Mouse (Mus musculus): ENCODE measurements around the gene Tbc1d22b. TPM values are rescaled to one million over a fixed set of nuclear protein-coding genes. Genes with fewer than 3 reads are reported as not detected.

Gene Tbc1d22b
- total and polyA plus RNA-seq, 2 experiments: 1.2 to 4.1 TPM

DNA sequence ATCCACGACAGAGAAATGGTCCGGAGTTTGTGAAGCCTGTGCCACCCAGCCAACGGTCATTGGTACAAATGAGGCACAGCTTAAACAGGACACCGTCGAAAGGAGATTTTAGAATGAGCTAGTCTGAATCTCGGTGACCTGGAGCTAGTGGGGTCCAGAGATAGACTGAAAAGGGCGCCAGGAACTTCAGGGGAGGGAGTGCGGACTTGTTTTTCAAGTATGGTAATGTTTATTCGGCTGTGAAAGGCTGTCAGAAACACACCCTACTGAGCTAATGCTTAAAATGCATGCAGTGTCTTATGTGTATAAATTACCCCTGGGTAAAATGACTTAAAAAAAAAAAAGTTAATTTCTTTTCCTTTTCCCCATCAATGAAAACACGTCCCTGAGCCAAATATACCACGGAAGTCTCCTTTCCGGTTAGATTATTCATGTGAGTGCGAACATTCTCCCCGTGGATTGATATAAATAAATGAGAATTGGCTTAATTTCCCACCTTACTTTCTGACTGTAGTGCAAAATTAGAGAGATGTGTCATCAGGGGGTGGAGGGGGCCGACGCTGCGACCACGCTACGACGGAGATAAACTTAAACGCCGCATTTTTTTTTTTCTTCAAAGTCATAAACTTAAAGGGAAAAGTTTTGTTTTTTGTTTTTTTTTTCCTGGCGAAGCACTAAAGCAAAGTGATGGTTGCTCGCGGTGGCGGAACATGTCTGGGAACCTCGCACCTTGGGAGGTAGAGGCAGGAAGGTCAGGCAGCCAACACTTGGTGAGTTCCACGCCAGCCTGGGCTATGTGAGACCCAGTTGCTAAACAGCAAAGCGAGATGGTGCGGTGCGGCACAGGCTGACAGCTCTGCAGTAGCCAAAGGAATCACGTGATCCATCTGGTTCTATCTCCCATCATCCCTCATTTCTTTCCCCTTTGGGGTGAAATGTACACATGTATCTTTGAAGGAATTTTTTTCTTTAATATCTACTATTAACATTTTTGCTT is 46.6 kb upstream of the Tbc1d22b start:
- no peak for DNase-seq (ENCODE audit: extremely low read depth, low read depth, low spot score)
- no peak overlapping the region for H3K27ac ChIP-seq (replicated peaks; ENCODE audit: insufficient read depth, low read depth, low read length)
- TF ChIP-seq POLR2A (IDR thresholded peaks at IDR 0.05; ENCODE audit: extremely low read depth, insufficient read depth, low read length) (no peak), CTCF (IDR thresholded peaks at IDR 0.05; ENCODE audit: low read depth, low read length) (no peak)
- H3K9ac ChIP-seq (ENCODE audit: low read depth, low read length): peak overlapping the region; percentile 9; the same call in 1 of the 2 replicates
- WGBS: 49% methylated on average over 32 of the region's 32 CpGs
- no peaks in the 10 kb centered on the region for H3K36me3 ChIP-seq (ENCODE audit: control insufficient read depth, insufficient read depth, low read length)
- peak overlapping the region; percentile 9; the same call in 1 of the 2 replicates for H3K4me3 ChIP-seq (ENCODE audit: insufficient read depth, low read depth, low read length)
- H3K27me3 ChIP-seq (ENCODE audit: control insufficient read depth, insufficient read depth, low read length): no peaks in the 10 kb centered on the region
- H3K79me2 ChIP-seq (ENCODE audit: control insufficient read depth, insufficient read depth, low read length): no peaks in the 10 kb centered on the region
- H3K4me1 ChIP-seq (ENCODE audit: control insufficient read depth, insufficient read depth, low read length): peaks cover 5% of the 10 kb centered on the region; the same call in 1 of the 2 replicates

DNA sequence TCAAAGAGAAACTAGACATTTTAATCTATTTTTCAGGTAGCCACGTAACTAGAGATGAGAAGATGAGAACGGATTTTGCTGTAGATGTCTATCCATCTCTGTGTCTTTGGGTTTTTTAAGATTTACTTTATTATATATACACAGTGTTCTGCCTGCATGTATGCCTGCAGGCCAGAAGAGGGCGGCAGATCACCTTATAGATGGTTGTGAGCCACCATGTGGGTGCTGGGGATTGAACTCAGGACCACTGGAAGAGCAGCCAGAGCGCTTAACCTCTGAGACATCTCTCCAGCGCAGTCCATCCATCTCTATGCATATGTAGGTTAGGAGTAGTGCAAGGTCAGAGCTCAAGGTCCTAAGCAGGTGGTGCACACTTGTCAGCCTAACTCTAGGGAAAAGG is 45.9 kb upstream of the Tbc1d22b start:
- H3K4me3 ChIP-seq (ENCODE audit: insufficient read depth, low read depth, low read length): no peak overlapping the region
- H3K4me1 ChIP-seq (ENCODE audit: control insufficient read depth, insufficient read depth, low read length): peaks cover 5% of the 10 kb centered on the region; the same call in 1 of the 2 replicates
- WGBS: 92% methylated on average over 5 of the region's 5 CpGs
- H3K9ac ChIP-seq (ENCODE audit: low read depth, low read length): no peak overlapping the region
- DNase-seq (ENCODE audit: extremely low read depth, low read depth, low spot score): no peak
- H3K27ac ChIP-seq (replicated peaks; ENCODE audit: insufficient read depth, low read depth, low read length): no peak overlapping the region
- H3K79me2 ChIP-seq (ENCODE audit: control insufficient read depth, insufficient read depth, low read length): no peaks in the 10 kb centered on the region
- no peaks in the 10 kb centered on the region for H3K27me3 ChIP-seq (ENCODE audit: control insufficient read depth, insufficient read depth, low read length)
- TF ChIP-seq POLR2A (IDR thresholded peaks at IDR 0.05; ENCODE audit: extremely low read depth, insufficient read depth, low read length) (no peak), CTCF (IDR thresholded peaks at IDR 0.05; ENCODE audit: low read depth, low read length) (peak; percentile 33)
- H3K36me3 ChIP-seq (ENCODE audit: control insufficient read depth, insufficient read depth, low read length): no peaks in the 10 kb centered on the region

DNA sequence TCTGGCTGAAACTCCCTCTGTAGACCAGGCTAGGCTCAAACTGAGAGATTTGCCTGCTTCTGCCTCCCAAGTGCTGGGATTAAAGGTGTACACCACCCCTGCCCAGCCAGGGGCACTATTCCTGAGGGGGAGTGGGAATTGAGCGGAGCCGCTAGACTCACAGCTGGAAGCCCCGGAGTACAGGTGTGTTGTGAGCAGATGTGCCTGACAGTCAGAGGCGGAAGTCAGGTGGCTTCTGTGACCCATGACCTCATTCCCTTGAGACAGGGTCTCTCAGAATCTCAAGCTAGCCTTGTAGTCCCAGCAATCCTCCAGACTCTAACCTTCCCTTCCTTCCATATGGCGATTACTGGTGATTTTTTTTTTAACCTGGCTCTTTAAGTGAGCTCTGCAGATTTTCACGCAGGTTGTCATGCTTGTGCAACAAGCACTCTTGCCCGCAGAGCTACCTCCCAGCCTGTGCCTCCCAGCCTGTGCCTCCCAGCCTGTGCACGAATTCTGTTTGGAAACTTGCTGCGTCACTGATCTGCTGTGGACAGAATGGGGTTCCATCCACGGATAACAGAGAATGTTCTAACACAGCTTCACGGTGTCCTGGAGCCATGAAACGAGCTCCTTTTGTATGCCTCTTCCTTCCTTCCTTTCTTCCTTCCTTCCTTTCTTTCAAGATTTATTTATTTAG is 40.5 kb upstream of the Tbc1d22b start:
- no peak overlapping the region for H3K27ac ChIP-seq (replicated peaks; ENCODE audit: insufficient read depth, low read depth, low read length)
- H3K36me3 ChIP-seq (ENCODE audit: control insufficient read depth, insufficient read depth, low read length): no peaks in the 10 kb centered on the region
- H3K4me1 ChIP-seq (ENCODE audit: control insufficient read depth, insufficient read depth, low read length): peaks cover 5% of the 10 kb centered on the region; the same call in 1 of the 2 replicates
- H3K4me3 ChIP-seq (ENCODE audit: insufficient read depth, low read depth, low read length): no peak overlapping the region
- no peak overlapping the region for H3K9ac ChIP-seq (ENCODE audit: low read depth, low read length)
- H3K27me3 ChIP-seq (ENCODE audit: control insufficient read depth, insufficient read depth, low read length): no peaks in the 10 kb centered on the region
- TF ChIP-seq POLR2A (IDR thresholded peaks at IDR 0.05; ENCODE audit: extremely low read depth, insufficient read depth, low read length) (no peak), CTCF (IDR thresholded peaks at IDR 0.05; ENCODE audit: low read depth, low read length) (no peak)
- 58% methylated on average over 12 of the region's 12 CpGs for WGBS
- peak; percentile 42 for DNase-seq (ENCODE audit: extremely low read depth, low read depth, low spot score)
- no peaks in the 10 kb centered on the region for H3K79me2 ChIP-seq (ENCODE audit: control insufficient read depth, insufficient read depth, low read length)

DNA sequence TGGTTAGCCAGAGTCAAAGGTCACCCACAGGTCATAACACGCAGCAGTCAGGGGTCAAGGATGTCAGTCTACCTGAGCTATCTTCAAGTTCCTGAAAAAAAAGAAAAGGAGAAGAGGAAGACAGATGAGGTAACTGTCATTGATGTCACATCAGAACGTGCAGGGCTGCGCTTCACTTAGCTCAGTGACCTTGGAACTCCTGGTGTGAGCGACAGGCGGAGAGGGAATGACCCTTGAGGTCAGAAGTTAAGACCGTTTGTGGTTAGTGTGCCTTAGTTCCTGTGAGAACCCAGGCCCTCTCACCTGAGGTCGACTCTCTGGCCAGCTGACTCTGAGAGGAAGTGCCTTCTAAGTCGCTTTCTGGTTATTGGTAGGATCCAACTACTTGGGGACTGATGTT is 38.9 kb upstream of the Tbc1d22b start:
- H3K9ac ChIP-seq (ENCODE audit: low read depth, low read length): no peak overlapping the region
- no peak overlapping the region for H3K4me3 ChIP-seq (ENCODE audit: insufficient read depth, low read depth, low read length)
- no peaks in the 10 kb centered on the region for H3K36me3 ChIP-seq (ENCODE audit: control insufficient read depth, insufficient read depth, low read length)
- 18% methylated on average over 8 of the region's 8 CpGs for WGBS
- no peaks in the 10 kb centered on the region for H3K27me3 ChIP-seq (ENCODE audit: control insufficient read depth, insufficient read depth, low read length)
- no peak overlapping the region for H3K27ac ChIP-seq (replicated peaks; ENCODE audit: insufficient read depth, low read depth, low read length)
- peak; percentile 78 for DNase-seq (ENCODE audit: extremely low read depth, low read depth, low spot score)
- no peak for TF ChIP-seq CTCF (IDR thresholded peaks at IDR 0.05; ENCODE audit: low read depth, low read length)
- no peak for TF ChIP-seq POLR2A (IDR thresholded peaks at IDR 0.05; ENCODE audit: extremely low read depth, insufficient read depth, low read length)
- peaks cover 5% of the 10 kb centered on the region; the same call in 1 of the 2 replicates for H3K4me1 ChIP-seq (ENCODE audit: control insufficient read depth, insufficient read depth, low read length)
- H3K79me2 ChIP-seq (ENCODE audit: control insufficient read depth, insufficient read depth, low read length): no peaks in the 10 kb centered on the region

DNA sequence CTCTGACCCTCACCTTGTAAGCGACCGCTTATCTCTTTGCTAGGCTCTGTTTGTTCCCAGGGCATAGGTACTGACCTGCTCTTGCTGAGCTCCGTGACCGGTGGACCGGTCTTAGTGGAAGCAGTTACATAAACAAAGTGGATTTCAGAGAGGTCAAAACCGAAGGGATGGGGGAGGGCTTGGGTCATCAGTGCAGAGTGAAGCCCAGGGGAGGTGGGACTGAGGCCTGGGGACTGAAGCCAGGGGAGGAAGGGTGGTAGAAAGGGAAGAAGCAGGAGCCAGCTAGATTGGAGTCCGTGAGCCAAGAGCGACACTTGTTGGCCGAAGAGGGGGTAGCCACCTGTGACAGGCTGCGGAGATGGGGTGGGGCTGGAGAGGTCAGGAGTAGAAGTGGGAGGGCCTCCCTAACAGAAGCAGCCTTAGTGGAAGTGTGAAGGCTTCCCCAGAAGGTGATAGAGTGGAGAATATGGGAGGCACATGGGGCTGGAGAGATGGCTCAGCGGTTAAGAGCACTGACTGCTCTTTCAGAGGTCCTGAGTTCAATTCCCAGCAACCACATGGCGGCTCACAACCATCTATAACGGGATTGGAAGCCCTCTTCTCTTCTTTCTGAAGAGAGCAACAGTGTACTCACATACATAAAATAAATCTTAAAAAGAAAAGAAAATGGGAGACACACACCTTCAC is 36.4 kb upstream of the Tbc1d22b start:
- Histone ChIP-seq H3K27ac (replicated peaks; ENCODE audit: insufficient read depth, low read depth, low read length) (no peak overlapping the region), H3K79me2 (ENCODE audit: control insufficient read depth, insufficient read depth, low read length) (no peaks in the 10 kb centered on the region), H3K9ac (ENCODE audit: low read depth, low read length) (no peak overlapping the region), H3K36me3 (ENCODE audit: control insufficient read depth, insufficient read depth, low read length) (no peaks in the 10 kb centered on the region), H3K27me3 (ENCODE audit: control insufficient read depth, insufficient read depth, low read length) (no peaks in the 10 kb centered on the region), H3K4me3 (ENCODE audit: insufficient read depth, low read depth, low read length) (no peak overlapping the region), H3K4me1 (ENCODE audit: control insufficient read depth, insufficient read depth, low read length) (peaks cover 5% of the 10 kb centered on the region; the same call in 1 of the 2 replicates)
- WGBS: 21% methylated on average over 13 of the region's 13 CpGs
- DNase-seq (ENCODE audit: extremely low read depth, low read depth, low spot score): peak; percentile 99
- TF ChIP-seq POLR2A (IDR thresholded peaks at IDR 0.05; ENCODE audit: extremely low read depth, insufficient read depth, low read length): no peak
- peak; percentile 91 for TF ChIP-seq CTCF (IDR thresholded peaks at IDR 0.05; ENCODE audit: low read depth, low read length)
